8 mouse cellular contexts compared by ENCODE assay signal in the genomic region with DNA sequence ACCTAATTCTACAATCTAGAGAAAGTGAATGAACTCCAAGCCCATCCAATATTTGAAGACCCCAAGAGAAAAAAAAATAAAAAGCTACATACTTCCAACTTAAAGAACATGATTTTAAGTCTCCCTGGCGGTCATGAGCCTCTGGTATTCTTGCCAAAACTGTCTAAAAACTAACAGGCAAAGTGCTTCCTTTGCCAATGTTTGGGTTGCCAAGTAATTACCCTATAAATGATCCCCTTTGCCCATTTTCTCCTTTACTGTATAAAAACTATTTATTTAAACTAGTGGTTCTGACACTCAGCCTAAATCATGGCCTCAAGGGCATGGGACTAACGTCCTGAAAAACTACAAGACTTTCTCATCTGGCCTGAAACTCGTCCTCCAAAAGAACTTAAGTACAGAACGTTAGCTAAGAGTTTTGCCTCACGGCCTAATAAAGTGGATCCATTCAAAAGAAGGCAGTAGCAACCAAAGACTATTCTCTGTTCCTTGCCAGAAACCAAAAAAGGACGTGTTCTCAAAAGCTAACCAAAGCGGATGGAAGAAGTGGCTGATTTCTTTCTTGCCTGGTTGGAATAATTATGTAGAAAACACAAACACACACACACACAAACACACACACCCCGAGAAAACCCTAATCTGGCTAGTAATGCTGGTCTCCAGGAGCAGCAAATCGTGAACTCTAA. TPM values are rescaled to one million over a fixed set of nuclear protein-coding genes. Genes with fewer than 3 reads are reported as not detected.
DNase-seq lines count a peak whose midpoint lies in the region; ATAC-seq and TF ChIP-seq lines count a peak whose summit lies in the region.

No protein-coding gene starts in this region.

- WGBS in lung, adult 2 months, result 20% methylated on average over 9 of the region's 9 CpGs
- 41% methylated on average over 9 of the region's 9 CpGs for WGBS in embryonic facial prominence, embryonic 13.5 days
- 48% methylated on average over 9 of the region's 9 CpGs for WGBS in intestine, embryonic 16.5 days
- WGBS in neural tube, embryonic 14.5 days, result 39% methylated on average over 9 of the region's 9 CpGs

- H3K36me3 ChIP-seq in embryonic facial prominence, embryonic 13.5 days, result no peaks in the 10 kb centered on the region
- H3K36me3 ChIP-seq in intestine, embryonic 16.5 days (ENCODE audit: control insufficient read depth, insufficient read depth, low read length), result no peaks in the 10 kb centered on the region
- no peaks in the 10 kb centered on the region for H3K36me3 ChIP-seq in neural tube, embryonic 14.5 days (ENCODE audit: control insufficient read depth, insufficient read depth, low read length)

- no peak for TF ChIP-seq POLR2A in lung, adult 2 months (IDR thresholded peaks at IDR 0.05; ENCODE audit: borderline replicate concordance, extremely low read depth, low read depth, low read length)

- peak overlapping the region; percentile 96 for H3K4me3 ChIP-seq in lung, adult 2 months (replicated peaks; ENCODE audit: extremely low read depth, low read depth, low read length)
- peak overlapping the region; percentile 85 for H3K4me3 ChIP-seq in embryonic facial prominence, embryonic 13.5 days
- H3K4me3 ChIP-seq in intestine, embryonic 16.5 days (ENCODE audit: low read length), result peak overlapping the region; percentile 89
- H3K4me3 ChIP-seq in neural tube, embryonic 14.5 days (ENCODE audit: low read depth, low read length), result peak overlapping the region; percentile 83

- no peak for TF ChIP-seq CTCF in lung, adult 2 months (IDR thresholded peaks at IDR 0.05; ENCODE audit: insufficient read depth, low read length)

- ATAC-seq in embryonic facial prominence, embryonic 13.5 days (ENCODE audit: insufficient number of reproducible peaks, insufficient read depth, low FRiP score, low TSS enrichment, low read depth), result no peak
- no peak for ATAC-seq in intestine, embryonic 16.5 days
- ATAC-seq in neural tube, embryonic 14.5 days (ENCODE audit: low read depth), result no peak
- ATAC-seq in activated CD4-positive, CD25-positive, alpha-beta regulatory T cell, adult 4 months, result no peak

- H3K9ac ChIP-seq in embryonic facial prominence, embryonic 13.5 days, result peak overlapping the region; percentile 89
- peak overlapping the region; percentile 91 for H3K9ac ChIP-seq in intestine, embryonic 16.5 days (ENCODE audit: low read depth, low read length)
- H3K9ac ChIP-seq in neural tube, embryonic 14.5 days (replicated peaks; ENCODE audit: low read depth, low read length), result peak overlapping the region; percentile 76; the same call in 1 of the 2 replicates

- peak overlapping the region; percentile 82 for H3K4me2 ChIP-seq in embryonic facial prominence, embryonic 13.5 days
- peak overlapping the region; percentile 88 for H3K4me2 ChIP-seq in intestine, embryonic 16.5 days (ENCODE audit: low read depth, low read length)
- peak overlapping the region; percentile 83 for H3K4me2 ChIP-seq in neural tube, embryonic 14.5 days (ENCODE audit: low read depth, low read length)

- no peak for DNase-seq in lung, adult 2 months
- DNase-seq in lung, postnatal 14 days, result no peak
- DNase-seq in adrenal gland, postnatal 25 days, result no peak
- no peak for DNase-seq in ovary, adult 18-20 months (ENCODE audit: low spot score)

- no peaks in the 10 kb centered on the region; the same call in 1 of the 2 replicates for H3K27me3 ChIP-seq in embryonic facial prominence, embryonic 13.5 days
- H3K27me3 ChIP-seq in intestine, embryonic 16.5 days (replicated peaks; ENCODE audit: control insufficient read depth, insufficient read depth, low read length), result no peaks in the 10 kb centered on the region
- no peaks in the 10 kb centered on the region for H3K27me3 ChIP-seq in neural tube, embryonic 14.5 days (ENCODE audit: control insufficient read depth, insufficient read depth, low read length)

- H3K4me1 ChIP-seq in lung, adult 2 months (ENCODE audit: control insufficient read depth, insufficient read depth, low read length), result peaks cover 12% of the 10 kb centered on the region
- peaks cover 9% of the 10 kb centered on the region; the same call in 1 of the 2 replicates for H3K4me1 ChIP-seq in embryonic facial prominence, embryonic 13.5 days
- H3K4me1 ChIP-seq in intestine, embryonic 16.5 days (ENCODE audit: control insufficient read depth, insufficient read depth, low read length), result peaks cover 9% of the 10 kb centered on the region
- H3K4me1 ChIP-seq in neural tube, embryonic 14.5 days (ENCODE audit: control insufficient read depth, insufficient read depth, low read length), result peaks cover 8% of the 10 kb centered on the region; the same call in 1 of the 2 replicates

- H3K27ac ChIP-seq in embryonic facial prominence, embryonic 13.5 days, result no peak overlapping the region
- no peak overlapping the region for H3K27ac ChIP-seq in intestine, embryonic 16.5 days (ENCODE audit: low read length)
- H3K27ac ChIP-seq in neural tube, embryonic 14.5 days (ENCODE audit: low read depth, low read length), result no peak overlapping the region

- H3K9me3 ChIP-seq in embryonic facial prominence, embryonic 13.5 days, result no peaks in the 10 kb centered on the region
- no peaks in the 10 kb centered on the region for H3K9me3 ChIP-seq in intestine, embryonic 16.5 days (ENCODE audit: control insufficient read depth, low read length)
- no peaks in the 10 kb centered on the region for H3K9me3 ChIP-seq in neural tube, embryonic 14.5 days (ENCODE audit: control insufficient read depth, low read length)

RNA-seq across cellular contexts. Expression of a gene that starts 12.9 kb away (rescaled TPM):
- polyA plus RNA-seq in lung, adult 2 months (2012; rRNA removed), result 22.0 and 22.6 TPM in 2 replicates
- polyA plus RNA-seq in embryonic facial prominence, embryonic 13.5 days (2015; fragmentation: Nextera tagmentation; extraction: Ambion mirVana), result 31.8 and 32.9 TPM in 2 replicates
- polyA plus RNA-seq in intestine, embryonic 16.5 days (2015; fragmentation: Nextera tagmentation; extraction: Ambion mirVana), result 17.1 and 20.5 TPM in 2 replicates
- 23.7 and 28.3 TPM in 2 replicates for polyA plus RNA-seq in neural tube, embryonic 14.5 days (2014; fragmentation: Nextera tagmentation; extraction: Ambion mirVana)
- polyA plus RNA-seq in activated CD4-positive, CD25-positive, alpha-beta regulatory T cell, adult 4 months (2017; shearing (Covaris generic)), result 10 to 100 TPM; 12.7 to 13.0 TPM
- total RNA-seq in adrenal gland, postnatal 25 days (2021), result 12.9 and 20.0 TPM in 2 replicates

RNA-seq across cellular contexts. Expression of a gene that starts 53.1 kb away (rescaled TPM):
- polyA plus RNA-seq in lung, adult 2 months (2012; rRNA removed), result 22.0 and 29.3 TPM in 2 replicates
- 17.2 and 19.2 TPM in 2 replicates for polyA plus RNA-seq in embryonic facial prominence, embryonic 13.5 days (2015; fragmentation: Nextera tagmentation; extraction: Ambion mirVana)
- polyA plus RNA-seq in intestine, embryonic 16.5 days (2015; fragmentation: Nextera tagmentation; extraction: Ambion mirVana), result 6.2 and 7.5 TPM in 2 replicates
- 8.7 and 9.4 TPM in 2 replicates for polyA plus RNA-seq in neural tube, embryonic 14.5 days (2014; fragmentation: Nextera tagmentation; extraction: Ambion mirVana)
- polyA plus RNA-seq in activated CD4-positive, CD25-positive, alpha-beta regulatory T cell, adult 4 months (2017; shearing (Covaris generic)), result not detected
- 22.9 and 40.6 TPM in 2 replicates for total RNA-seq in adrenal gland, postnatal 25 days (2021)
